Comparison of ENCODE assay signal across 21 mouse cellular contexts in genomic region chr11:84569052-84569751, GRCm38 (mm10). TPM values are rescaled to one million over a fixed set of nuclear protein-coding genes. Genes with fewer than 3 reads are reported as not detected.
A peak's percentile ranks its signal among the peaks of the same experiment; 100 is the strongest.
DNase-seq lines count a peak whose midpoint lies in the region; ATAC-seq lines count a peak whose summit lies in the region.
"Had no signal": no experiment of that assay in that cellular context is flagged by ENCODE, and none has a peak within 500 bp of the region (broad histone marks: within the 10 kb centered on the region; RNA-seq: fewer than 3 reads in every experiment).

No protein-coding gene starts in this region.

- H3K36me3 ChIP-seq in forebrain, embryonic 14.5 days (ENCODE audit: control insufficient read depth, insufficient read depth, low read length): no peaks in the 10 kb centered on the region
- no peaks in the 10 kb centered on the region for H3K36me3 ChIP-seq in hindbrain, embryonic 14.5 days (replicated peaks; ENCODE audit: control insufficient read depth, insufficient read depth)
- no peaks in the 10 kb centered on the region for H3K36me3 ChIP-seq in midbrain, embryonic 14.5 days (ENCODE audit: control insufficient read depth, insufficient read depth, low read length)
- no peaks in the 10 kb centered on the region for H3K36me3 ChIP-seq in intestine, embryonic 15.5 days
- H3K36me3 ChIP-seq: heart, embryonic 13.5 days; limb, embryonic 12.5 days; liver, embryonic 12.5 days had no signal

- no peak overlapping the region for H3K9ac ChIP-seq in forebrain, embryonic 14.5 days (ENCODE audit: low read length)
- no peak overlapping the region for H3K9ac ChIP-seq in hindbrain, embryonic 14.5 days
- H3K9ac ChIP-seq in midbrain, embryonic 14.5 days (replicated peaks; ENCODE audit: low read length): no peak overlapping the region
- no peak overlapping the region for H3K9ac ChIP-seq in intestine, embryonic 15.5 days
- H3K9ac ChIP-seq: heart, embryonic 13.5 days; limb, embryonic 12.5 days; liver, embryonic 12.5 days had no signal

- H3K27ac ChIP-seq in forebrain, embryonic 14.5 days (ENCODE audit: low read depth, low read length): 0 out of 2 replicates have a peak overlapping the region, but pooled peaks have one; percentile 18
- peak overlapping the region; percentile 27 for H3K27ac ChIP-seq in hindbrain, embryonic 14.5 days
- peak overlapping the region; percentile 76 for H3K27ac ChIP-seq in midbrain, embryonic 14.5 days (replicated peaks; ENCODE audit: low read depth, low read length)
- no peak overlapping the region for H3K27ac ChIP-seq in intestine, embryonic 15.5 days
- H3K27ac ChIP-seq: gastrocnemius, adult 2 months; heart, embryonic 13.5 days; limb, embryonic 12.5 days; liver, embryonic 12.5 days had no signal

- H3K4me3 ChIP-seq in forebrain, embryonic 14.5 days (ENCODE audit: low read depth, low read length): no peak overlapping the region
- no peak overlapping the region for H3K4me3 ChIP-seq in hindbrain, embryonic 14.5 days (replicated peaks; ENCODE audit: low read length)
- no peak overlapping the region for H3K4me3 ChIP-seq in midbrain, embryonic 14.5 days (replicated peaks; ENCODE audit: low read depth, low read length)
- no peak overlapping the region for H3K4me3 ChIP-seq in intestine, embryonic 15.5 days (replicated peaks)
- H3K4me3 ChIP-seq: gastrocnemius, adult 2 months; heart, embryonic 13.5 days; limb, embryonic 12.5 days; liver, embryonic 12.5 days; megakaryocyte, embryonic 14.5 days; myocyte had no signal

- no peaks in the 10 kb centered on the region for H3K9me3 ChIP-seq in forebrain, embryonic 14.5 days (replicated peaks; ENCODE audit: control insufficient read depth, low read length)
- H3K9me3 ChIP-seq in hindbrain, embryonic 14.5 days (ENCODE audit: control insufficient read depth, low read length): no peaks in the 10 kb centered on the region
- no peaks in the 10 kb centered on the region for H3K9me3 ChIP-seq in midbrain, embryonic 14.5 days (ENCODE audit: control insufficient read depth, low read length)
- H3K9me3 ChIP-seq in intestine, embryonic 15.5 days: no peaks in the 10 kb centered on the region
- H3K9me3 ChIP-seq: heart, embryonic 13.5 days; limb, embryonic 12.5 days; liver, embryonic 12.5 days; megakaryocyte, embryonic 14.5 days had no signal

- intact Hi-C loops in left cerebral cortex, postnatal 4 days (cut with DNase I): no loop called here

- DNase-seq in left cerebral cortex, postnatal 4 days: peak; percentile 43
- DNase-seq in left cerebral cortex, adult 9 months (ENCODE audit: low spot score in 2 of 2): no peak
- no peak for DNase-seq in forebrain, embryonic 14.5 days (ENCODE audit: low spot score)
- DNase-seq in hindbrain, embryonic 14.5 days (ENCODE audit: low spot score): no peak
- DNase-seq in midbrain, embryonic 14.5 days: peak; percentile 72
- no peak for DNase-seq in spleen, postnatal 14 days (ENCODE audit: low spot score in 2 of 2)
- DNase-seq in urinary bladder, adult 18-20 months (ENCODE audit: low spot score in 2 of 2): no peak
- DNase-seq: B cell, adult 2 months; cerebellum, postnatal 14 days; gastrocnemius, adult 2 months; heart, postnatal 36 days; kidney, postnatal 36 days; lung, adult 2 months; thymus, postnatal 14 days had no signal

- no peak overlapping the region for H3K4me2 ChIP-seq in forebrain, embryonic 14.5 days (ENCODE audit: low read length)
- H3K4me2 ChIP-seq in hindbrain, embryonic 14.5 days (replicated peaks): no peak overlapping the region
- H3K4me2 ChIP-seq in midbrain, embryonic 14.5 days (ENCODE audit: low read length): no peak overlapping the region
- H3K4me2 ChIP-seq in intestine, embryonic 15.5 days (replicated peaks): no peak overlapping the region
- H3K4me2 ChIP-seq: heart, embryonic 13.5 days; limb, embryonic 12.5 days; liver, embryonic 12.5 days had no signal

- no peak for ATAC-seq in forebrain, embryonic 14.5 days
- no peak for ATAC-seq in hindbrain, embryonic 14.5 days (ENCODE audit: low FRiP score)
- peak; percentile 51; the same call in 1 of the 2 replicates for ATAC-seq in midbrain, embryonic 14.5 days (ENCODE audit: low FRiP score, low TSS enrichment)
- ATAC-seq in intestine, embryonic 15.5 days: no peak
- ATAC-seq: intestine, embryonic 16.5 days; liver, embryonic 12.5 days had no signal

- 0 out of 2 replicates have a peak, but pooled peaks cover 12% of the 10 kb centered on the region for H3K27me3 ChIP-seq in forebrain, embryonic 14.5 days (replicated peaks; ENCODE audit: control insufficient read depth, insufficient read depth, low read length)
- H3K27me3 ChIP-seq in hindbrain, embryonic 14.5 days (ENCODE audit: control insufficient read depth, insufficient read depth, low read length): no peaks in the 10 kb centered on the region
- no peaks in the 10 kb centered on the region for H3K27me3 ChIP-seq in midbrain, embryonic 14.5 days (ENCODE audit: control insufficient read depth, insufficient read depth, low read length)
- no peaks in the 10 kb centered on the region for H3K27me3 ChIP-seq in intestine, embryonic 15.5 days (replicated peaks)

- H3K4me1 ChIP-seq in forebrain, embryonic 14.5 days (ENCODE audit: control insufficient read depth, insufficient read depth, low read length): peaks cover 27% of the 10 kb centered on the region
- H3K4me1 ChIP-seq in hindbrain, embryonic 14.5 days (replicated peaks; ENCODE audit: control insufficient read depth, insufficient read depth, low read length): peaks cover 31% of the 10 kb centered on the region
- peaks cover 40% of the 10 kb centered on the region for H3K4me1 ChIP-seq in midbrain, embryonic 14.5 days (ENCODE audit: control insufficient read depth, insufficient read depth, low read length)
- H3K4me1 ChIP-seq in intestine, embryonic 15.5 days (replicated peaks): no peaks in the 10 kb centered on the region
- H3K4me1 ChIP-seq: heart, embryonic 13.5 days; megakaryocyte, embryonic 14.5 days had no signal

- 57% methylated on average over 8 of the region's 8 CpGs for WGBS in forebrain, embryonic 14.5 days
- 30% methylated on average over 8 of the region's 8 CpGs for WGBS in hindbrain, embryonic 14.5 days
- 31% methylated on average over 8 of the region's 8 CpGs for WGBS in midbrain, embryonic 14.5 days
- 53% methylated on average over 7 of the region's 8 CpGs for WGBS in intestine, embryonic 15.5 days

RNA-seq across cellular contexts. Expression of gene Lhx1, which starts 43.9 kb away (rescaled TPM):
- 1 to 10 TPM; 1.5 to 1.6 TPM for total RNA-seq in left cerebral cortex, postnatal 4 days (2021)
- 7.0 and 7.2 TPM in 2 replicates for polyA plus RNA-seq in forebrain, embryonic 14.5 days (2014; fragmentation: Nextera tagmentation; extraction: Ambion mirVana)
- 43.2 and 46.4 TPM in 2 replicates for polyA plus RNA-seq in hindbrain, embryonic 14.5 days (2014; fragmentation: Nextera tagmentation; extraction: Ambion mirVana)
- polyA plus RNA-seq in midbrain, embryonic 14.5 days (2014; fragmentation: Nextera tagmentation; extraction: Ambion mirVana): 49.8 and 53.0 TPM in 2 replicates
- 0.24 and 0.49 TPM in 2 replicates for polyA plus RNA-seq in intestine, embryonic 15.5 days (2015; fragmentation: Nextera tagmentation; extraction: Ambion mirVana)
- total RNA-seq: gastrocnemius, adult 2 months; heart, postnatal 36 days had no signal
- polyA plus RNA-seq: heart, embryonic 13.5 days; limb, embryonic 12.5 days; liver, embryonic 12.5 days; lung, adult 2 months; myocyte had no signal

RNA-seq across cellular contexts. Expression of gene Aatf, which starts 55.9 kb away (rescaled TPM):
- 10 to 100 TPM; 28.1 to 29.7 TPM for total RNA-seq in left cerebral cortex, postnatal 4 days (2021)
- polyA plus RNA-seq in forebrain, embryonic 14.5 days (2014; fragmentation: Nextera tagmentation; extraction: Ambion mirVana): 45.1 and 45.5 TPM in 2 replicates
- 44.5 and 45.3 TPM in 2 replicates for polyA plus RNA-seq in hindbrain, embryonic 14.5 days (2014; fragmentation: Nextera tagmentation; extraction: Ambion mirVana)
- 41.6 and 46.3 TPM in 2 replicates for polyA plus RNA-seq in midbrain, embryonic 14.5 days (2014; fragmentation: Nextera tagmentation; extraction: Ambion mirVana)
- 61.6 and 63.3 TPM in 2 replicates for polyA plus RNA-seq in intestine, embryonic 15.5 days (2015; fragmentation: Nextera tagmentation; extraction: Ambion mirVana)

Comparison
In these comparisons a context has a peak if more than half of its experiments do, and no peak if none do; other contexts are left out.
1. DNase-seq: peak in left cerebral cortex, postnatal 4 days (single experiment) and midbrain, embryonic 14.5 days (single experiment); none in left cerebral cortex, adult 9 months (0 of 2), forebrain, embryonic 14.5 days (single experiment), hindbrain, embryonic 14.5 days (single experiment), spleen, postnatal 14 days (0 of 2) and urinary bladder, adult 18-20 months (0 of 2).